Comparison of ENCODE assay signal across 16 mouse cellular contexts in the genomic region with DNA sequence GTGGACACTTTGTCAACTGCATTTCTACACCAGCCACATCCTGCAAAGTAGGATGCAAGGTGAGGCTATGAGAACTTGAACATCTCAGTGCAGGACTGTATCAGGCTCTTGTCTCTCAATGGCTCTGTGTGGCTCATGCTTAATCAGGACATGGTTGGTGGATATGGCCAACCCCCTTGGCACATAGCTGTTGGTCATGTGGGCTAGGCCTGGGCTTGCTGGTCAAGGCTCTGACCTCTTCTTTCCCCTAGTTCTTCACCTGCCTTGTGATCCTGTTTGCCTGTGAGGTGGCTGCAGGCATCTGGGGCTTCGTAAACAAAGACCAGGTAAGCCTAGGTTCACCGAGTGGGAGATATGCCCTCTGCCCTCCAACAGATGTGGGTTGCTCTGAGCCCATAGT. TPM values are rescaled to one million over a fixed set of nuclear protein-coding genes. Genes with fewer than 3 reads are reported as not detected.
"Had no signal": no experiment of that assay in that cellular context is flagged by ENCODE, and none has a peak within 500 bp of the region (broad histone marks: within the 10 kb centered on the region; RNA-seq: fewer than 3 reads in every experiment).

No protein-coding gene starts in this region.

- DNase-seq: lung, adult 18-20 months; lung, embryonic 14.5 days; lung, postnatal 14 days; lung, postnatal 36 days; right cerebral cortex, postnatal 14 days; thymus, adult 2 months; thymus, postnatal 25 days; thymus, postnatal 4 days had no signal

- H3K27ac ChIP-seq: macrophage; midbrain, embryonic 13.5 days; midbrain, embryonic 15.5 days; neural tube, embryonic 12.5 days; stomach, embryonic 15.5 days; stomach, postnatal 0 days had no signal

- H3K9me3 ChIP-seq: liver, embryonic 15.5 days; midbrain, embryonic 13.5 days; midbrain, embryonic 15.5 days; neural tube, embryonic 12.5 days; stomach, embryonic 15.5 days had no signal

- H3K4me2 ChIP-seq: liver, embryonic 15.5 days; lung, embryonic 14.5 days; midbrain, embryonic 11.5 days; midbrain, embryonic 13.5 days; midbrain, embryonic 15.5 days; neural tube, embryonic 12.5 days; stomach, embryonic 15.5 days had no signal

- H3K4me3 ChIP-seq: liver, embryonic 15.5 days; midbrain, embryonic 13.5 days; midbrain, embryonic 15.5 days; neural tube, embryonic 12.5 days; stomach, embryonic 15.5 days had no signal

- ATAC-seq: midbrain, embryonic 13.5 days; midbrain, embryonic 15.5 days had no signal

- H3K9ac ChIP-seq: liver, embryonic 15.5 days; lung, embryonic 14.5 days; midbrain, embryonic 13.5 days; midbrain, embryonic 15.5 days; neural tube, embryonic 12.5 days; stomach, embryonic 15.5 days had no signal

- H3K27me3 ChIP-seq: liver, embryonic 15.5 days; midbrain, embryonic 13.5 days; midbrain, embryonic 15.5 days; neural tube, embryonic 12.5 days; stomach, embryonic 15.5 days had no signal

RNA-seq across cellular contexts. Expression of a gene that starts 28.8 kb away (rescaled TPM):
- polyA plus RNA-seq: macrophage had no signal
